Mouse (Mus musculus) liver, embryonic 15.5 days (tissue): Measurements from ENCODE around the gene Rpl23a. TPM values are rescaled to one million over a fixed set of nuclear protein-coding genes. Genes with fewer than 3 reads are reported as not detected.

Experiments
- ATAC-seq: fragments of 200-750 bp; cut with Nextera tagmentation; 2 replicates; pipeline ENCODE4 v1.8.0; 2017; ENCODE audit warnings: moderate number of reproducible peaks, mild to moderate bottlenecking, moderate library complexity; ENCODE audit not compliant: insufficient read depth
- H3K27ac ChIP-seq: fragments of 300-500 bp; sonication (generic); replicated peaks from 2 replicates; pipeline ENCODE4 v1.5.1; 2015; ENCODE audit warnings: mild to moderate bottlenecking, inconsistent platforms
- H3K27me3 ChIP-seq: fragments of 300-500 bp; sonication (generic); 2 replicates; pipeline ENCODE4 v1.6.1; 2015; ENCODE audit warnings: mild to moderate bottlenecking, inconsistent platforms
- H3K36me3 ChIP-seq: fragments of 300-500 bp; sonication (generic); replicated peaks from 2 replicates; pipeline ENCODE4 v1.6.1; 2015; ENCODE audit warnings: moderate library complexity, mild to moderate bottlenecking, inconsistent platforms
- H3K4me1 ChIP-seq: fragments of 300-500 bp; sonication (generic); replicated peaks from 2 replicates; pipeline ENCODE4 v1.6.1; 2015; ENCODE audit warnings: inconsistent platforms
- H3K4me2 ChIP-seq: fragments of 300-500 bp; sonication (generic); 2 replicates; pipeline ENCODE4 v1.6.1; 2015; ENCODE audit warnings: moderate library complexity, mild to moderate bottlenecking, inconsistent platforms
- H3K4me3 ChIP-seq: fragments of 300-500 bp; sonication (generic); replicated peaks from 2 replicates; pipeline ENCODE4 v1.5.1; 2015; ENCODE audit warnings: mild to moderate bottlenecking, inconsistent platforms
- H3K9ac ChIP-seq: fragments of 300-500 bp; sonication (generic); 2 replicates; pipeline ENCODE4 v1.6.1; 2015; ENCODE audit warnings: moderate library complexity, mild to moderate bottlenecking, inconsistent platforms
- H3K9me3 ChIP-seq: fragments of 300-500 bp; sonication (generic); replicated peaks from 2 replicates; pipeline ENCODE4 v1.6.1; 2016; ENCODE audit warnings: inconsistent platforms
- WGBS: fragments of 180-500 bp; shearing (Covaris S2); methylation state at CpG from one replicate; pipeline ENCODE4 v1.1.7; 2015; ENCODE audit warnings: mixed read lengths; ENCODE audit not compliant: insufficient replicate concordance; 5-methylcytosine and 5-hydroxymethylcytosine counted together
- polyA plus RNA-seq: library from polyadenylated mRNA; unstranded; fragments of >200 nt; fragmentation: Nextera tagmentation; extraction: Ambion mirVana; gene quantifications from 2 replicates; pipeline ENCODE4 v1.2.1, GENCODE M21; 2015

Rpl23a gene
- polyA plus RNA-seq, 1 experiment from 2014 or later = 671 TPM

- H3K4me1 ChIP-seq = peaks cover 67% of the 10 kb centered on the region
- no peaks in the 10 kb centered on the region for H3K9me3 ChIP-seq
- H3K4me3 ChIP-seq = no peak overlapping the region
- no peak overlapping the region for H3K9ac ChIP-seq
- ATAC-seq = no peak
- H3K27ac ChIP-seq = no peak overlapping the region; the same call in 1 of the 2 replicates
- WGBS = 84% methylated on average over 3 of the region's 3 CpGs
- peaks cover 2% of the 10 kb centered on the region; the same call in 1 of the 2 replicates for H3K36me3 ChIP-seq
- H3K27me3 ChIP-seq = no peaks in the 10 kb centered on the region
- no peak overlapping the region for H3K4me2 ChIP-seq
These were observed 8.9 kb downstream of the Rpl23a start for GRCm38 (mm10) chr11:78174506-78174905.

GRCm38 (mm10) chr11:78172748-78173383, 10.5 kb downstream of the Rpl23a start:
- H3K9ac ChIP-seq = no peak overlapping the region
- peaks cover 77% of the 10 kb centered on the region for H3K4me1 ChIP-seq
- no peak overlapping the region for H3K27ac ChIP-seq
- no peak overlapping the region for H3K4me3 ChIP-seq
- H3K27me3 ChIP-seq = no peaks in the 10 kb centered on the region
- no peaks in the 10 kb centered on the region for H3K36me3 ChIP-seq
- WGBS = 81% methylated on average over 19 of the region's 19 CpGs
- no peak for ATAC-seq
- no peak overlapping the region for H3K4me2 ChIP-seq
- no peaks in the 10 kb centered on the region for H3K9me3 ChIP-seq

GRCm38 (mm10) chr11:78172034-78172747, 11.2 kb downstream of the Rpl23a start:
- no peaks in the 10 kb centered on the region for H3K36me3 ChIP-seq
- no peaks in the 10 kb centered on the region for H3K9me3 ChIP-seq
- H3K9ac ChIP-seq = no peak overlapping the region
- no peak overlapping the region for H3K27ac ChIP-seq
- ATAC-seq = no peak
- H3K4me3 ChIP-seq = no peak overlapping the region
- no peak overlapping the region for H3K4me2 ChIP-seq
- peaks cover 83% of the 10 kb centered on the region for H3K4me1 ChIP-seq
- WGBS = 82% methylated on average over 16 of the region's 16 CpGs
- H3K27me3 ChIP-seq = no peaks in the 10 kb centered on the region

GRCm38 (mm10) chr11:78171328-78171727, 12.1 kb downstream of the Rpl23a start:
- no peak overlapping the region for H3K4me3 ChIP-seq
- no peak overlapping the region for H3K27ac ChIP-seq
- 65% methylated on average over 4 of the region's 4 CpGs for WGBS

GRCm38 (mm10) chr11:78170306-78170705, 13.1 kb downstream of the Rpl23a start:
- ATAC-seq = no peak
- H3K9ac ChIP-seq = no peak overlapping the region
- H3K9me3 ChIP-seq = no peaks in the 10 kb centered on the region
- 86% methylated on average over 15 of the region's 15 CpGs for WGBS
- H3K4me3 ChIP-seq = no peak overlapping the region
- H3K27me3 ChIP-seq = no peaks in the 10 kb centered on the region
- H3K36me3 ChIP-seq = no peaks in the 10 kb centered on the region
- peaks cover 90% of the 10 kb centered on the region for H3K4me1 ChIP-seq
- peak overlapping the region; percentile 73; the same call in 1 of the 2 replicates for H3K4me2 ChIP-seq
- H3K27ac ChIP-seq = peak overlapping the region; percentile 86

More at GRCm38 (mm10) chr11:78171328-78171727, 12.1 kb downstream of the Rpl23a start:
- H3K4me1 ChIP-seq = peaks cover 89% of the 10 kb centered on the region
- no peak overlapping the region for H3K9ac ChIP-seq
- no peaks in the 10 kb centered on the region for H3K27me3 ChIP-seq
- no peaks in the 10 kb centered on the region for H3K9me3 ChIP-seq
- H3K4me2 ChIP-seq = no peak overlapping the region
- no peaks in the 10 kb centered on the region for H3K36me3 ChIP-seq
- ATAC-seq = no peak

GRCm38 (mm10) chr11:78168541-78169468, 14.6 kb downstream of the Rpl23a start:
- WGBS = 11% methylated on average over 19 of the region's 19 CpGs
- Histone ChIP-seq H3K4me1 (peaks cover 91% of the 10 kb centered on the region), H3K36me3 (no peaks in the 10 kb centered on the region), H3K27me3 (no peaks in the 10 kb centered on the region), H3K4me2 (peak overlapping the region; percentile 73), H3K9ac (peak overlapping the region; percentile 55), H3K4me3 (peak overlapping the region; percentile 55), H3K9me3 (no peaks in the 10 kb centered on the region), H3K27ac (peak overlapping the region; percentile 86)
- ATAC-seq = peak; percentile 56

- peaks cover 4% of the 10 kb centered on the region; the same call in 1 of the 2 replicates for H3K36me3 ChIP-seq
- peak overlapping the region; percentile 73 for H3K4me2 ChIP-seq
- no peaks in the 10 kb centered on the region for H3K9me3 ChIP-seq
- peaks cover 94% of the 10 kb centered on the region for H3K4me1 ChIP-seq
- H3K27me3 ChIP-seq = no peaks in the 10 kb centered on the region
- ATAC-seq = no peak
- H3K27ac ChIP-seq = peak overlapping the region; percentile 86
- 86% methylated on average over 14 of the region's 14 CpGs for WGBS
- no peak overlapping the region for H3K4me3 ChIP-seq
- H3K9ac ChIP-seq = no peak overlapping the region
These were observed 16.0 kb downstream of the Rpl23a start for GRCm38 (mm10) chr11:78167257-78167959.

- Histone ChIP-seq H3K9ac (no peak overlapping the region), H3K36me3 (peaks cover 12% of the 10 kb centered on the region), H3K4me3 (no peak overlapping the region), H3K9me3 (no peaks in the 10 kb centered on the region), H3K4me2 (peak overlapping the region; percentile 99), H3K27ac (peak overlapping the region; percentile 88; the same call in 1 of the 2 replicates), H3K27me3 (no peaks in the 10 kb centered on the region), H3K4me1 (peaks cover 94% of the 10 kb centered on the region)
- WGBS = 57% methylated on average over 6 of the region's 6 CpGs
- no peak for ATAC-seq
These were observed 16.7 kb downstream of the Rpl23a start for GRCm38 (mm10) chr11:78166640-78167039.

GRCm38 (mm10) chr11:78166161-78166560, 17.2 kb downstream of the Rpl23a start:
- Histone ChIP-seq H3K4me3 (peak overlapping the region; percentile 73), H3K27ac (peak overlapping the region; percentile 88), H3K9me3 (no peaks in the 10 kb centered on the region), H3K36me3 (peaks cover 16% of the 10 kb centered on the region), H3K27me3 (no peaks in the 10 kb centered on the region), H3K9ac (peak overlapping the region; percentile 86), H3K4me1 (peaks cover 97% of the 10 kb centered on the region), H3K4me2 (peak overlapping the region; percentile 99)
- ATAC-seq = no peak
- WGBS = 39% methylated on average over 4 of the region's 4 CpGs

- no peaks in the 10 kb centered on the region for H3K27me3 ChIP-seq
- WGBS = 3% methylated on average over 16 of the region's 16 CpGs
- peak overlapping the region; percentile 73 for H3K4me3 ChIP-seq
- peak overlapping the region; percentile 99 for H3K4me2 ChIP-seq
- peaks cover 20% of the 10 kb centered on the region for H3K36me3 ChIP-seq
- H3K27ac ChIP-seq = peak overlapping the region; percentile 88
- no peaks in the 10 kb centered on the region for H3K9me3 ChIP-seq
- peaks cover 98% of the 10 kb centered on the region for H3K4me1 ChIP-seq
- ATAC-seq = peak; percentile 25
- H3K9ac ChIP-seq = peak overlapping the region; percentile 86
These were observed 17.6 kb downstream of the Rpl23a start for GRCm38 (mm10) chr11:78165761-78166109.
